Mouse (Mus musculus): ENCODE data around the gene Spryd3.
"Not testable (repeated sequence)": the region's sequence is repeated elsewhere in the genome, so short reads cannot be mapped to it uniquely, and the experiment has no call there.

DNA sequence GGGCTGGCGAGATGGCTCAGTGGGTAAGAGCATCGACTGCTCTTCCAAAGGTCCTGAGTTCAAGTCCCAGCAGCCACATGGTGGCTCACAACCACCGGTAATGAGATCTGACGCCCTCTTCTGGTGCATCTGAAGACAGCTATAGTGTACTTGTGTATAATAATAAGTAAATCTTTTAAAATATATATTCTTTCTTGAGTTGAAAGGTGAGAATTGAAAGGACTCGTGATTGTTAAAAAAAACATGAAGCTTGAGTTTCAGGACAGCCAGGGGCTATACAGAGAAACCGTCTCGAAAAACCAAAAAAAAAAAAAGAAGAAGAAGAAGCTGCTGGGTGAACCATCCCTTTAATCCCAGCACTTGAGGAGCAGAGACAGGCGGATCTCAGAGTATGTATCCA is 56.1 kb downstream of the Spryd3 start:
- not testable (repeated sequence) for TF ChIP-seq TAL1, GATA1 (IDR thresholded peaks at IDR 0.05; ENCODE audit: low read length)
